Mouse (Mus musculus) adrenal gland, adult (tissue): Measurements from ENCODE around the gene Fitm1.

Experiments
- DNase-seq, 2 experiments: peaks; one replicate each; pipeline ENCODE4 v3.0.0; 2022 to 2023; ENCODE audit warnings: low spot score in 1 of 2; ENCODE audit not compliant: inconsistent age in 2 of 2

The Fitm1 gene

GRCm38 (mm10) chr14:55565748-55566147, 9.7 kb upstream of the Fitm1 start:
- no peak for DNase-seq

GRCm38 (mm10) chr14:55567496-55567895, 7.9 kb upstream of the Fitm1 start:
- DNase-seq, result no peak

DNA sequence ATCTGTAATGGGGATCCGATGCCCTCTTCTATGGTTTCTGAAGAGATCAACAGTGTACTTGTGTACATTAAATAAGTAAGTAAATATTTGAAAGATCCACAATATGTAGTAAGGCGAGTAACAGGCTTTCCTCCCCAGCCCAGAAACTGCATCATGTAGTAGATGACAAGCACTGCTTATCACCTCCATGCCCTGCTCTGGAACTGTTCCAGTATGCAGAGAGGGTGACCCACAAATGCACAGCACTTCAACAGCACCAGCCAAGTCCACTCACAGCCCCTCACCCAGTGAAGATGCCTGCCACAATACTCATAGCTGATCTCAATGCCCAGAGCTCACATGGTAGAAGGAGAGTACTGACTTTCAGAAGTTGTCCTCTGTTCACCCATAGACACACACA, 4.8 kb upstream of the Fitm1 start:
- no peak for DNase-seq

DNA sequence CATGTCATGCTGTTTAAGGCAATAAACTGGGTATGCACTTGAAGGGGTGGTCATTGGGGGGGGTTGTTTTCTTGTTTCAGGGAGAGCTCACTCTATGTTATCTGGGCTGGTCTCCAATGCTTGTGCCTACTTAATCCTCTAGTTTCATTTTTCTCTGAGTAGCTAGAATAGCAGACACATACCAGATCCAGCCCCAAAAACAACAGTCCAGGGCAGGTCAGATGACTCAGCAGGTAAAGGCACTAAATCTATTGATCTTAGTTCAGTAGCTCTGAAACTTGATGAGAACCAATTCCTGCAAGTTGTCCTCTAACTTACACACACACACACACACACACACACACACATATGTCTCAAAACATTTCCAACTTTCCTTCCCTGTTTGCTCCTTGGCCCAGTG, 3.7 kb upstream of the Fitm1 start:
- no peak for DNase-seq

- peak; percentile 27 to 56 for DNase-seq
Measured at GRCm38 (mm10) chr14:55575711-55576110, 294 bp downstream of the Fitm1 start.

GRCm38 (mm10) chr14:55576376-55576775, 959 bp downstream of the Fitm1 start:
- peak in 1 of 2 experiments; percentile 33 for DNase-seq

DNA sequence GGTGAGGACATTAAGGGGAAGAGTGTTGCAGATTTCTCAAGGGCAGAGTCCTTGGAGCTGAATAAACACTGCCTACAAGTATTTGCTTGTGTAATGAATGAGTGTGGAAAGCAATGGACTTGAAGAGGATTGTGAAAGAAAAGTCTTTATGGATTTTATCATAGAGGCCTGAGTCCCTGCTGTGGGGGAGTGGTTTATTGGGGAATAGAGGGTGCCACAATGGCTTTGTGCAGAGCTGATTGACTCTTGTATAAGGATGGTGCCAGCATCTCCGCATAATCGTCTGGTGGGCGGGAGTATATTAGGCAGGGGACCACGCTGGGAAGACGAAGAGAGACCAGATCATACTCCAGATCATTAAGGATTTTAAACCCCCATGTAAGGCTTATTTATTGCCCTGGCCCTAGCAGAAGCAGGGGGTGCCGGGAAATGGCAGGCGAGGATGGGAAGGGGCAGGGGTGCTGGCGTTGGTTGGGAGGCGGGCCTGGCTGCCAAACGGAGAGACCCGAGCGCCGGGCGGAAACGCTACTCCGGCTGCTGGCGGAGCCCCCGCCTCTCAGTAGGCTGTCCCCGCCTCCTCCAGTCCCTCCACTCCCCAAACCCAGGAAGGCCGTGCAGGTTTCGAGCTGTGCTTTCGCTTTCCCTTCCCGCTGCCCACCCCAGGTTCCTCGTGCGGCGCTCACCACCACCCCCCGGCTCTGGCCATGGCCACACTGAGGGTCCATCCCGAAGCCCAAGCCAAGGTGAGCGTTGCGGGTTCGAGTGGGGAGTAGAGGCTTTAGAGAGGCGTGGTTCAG, 2.7 kb downstream of the Fitm1 start, which contains the start of gene Psme1:
Psme1 (plus strand) TSS at position 253 of the 797 bp plus-strand sequence.
- peak; percentile 90 to 95 for DNase-seq

GRCm38 (mm10) chr14:55578668-55579269, 3.4 kb downstream of the Fitm1 start:
- DNase-seq, result peak; percentile 83 to 94

DNA sequence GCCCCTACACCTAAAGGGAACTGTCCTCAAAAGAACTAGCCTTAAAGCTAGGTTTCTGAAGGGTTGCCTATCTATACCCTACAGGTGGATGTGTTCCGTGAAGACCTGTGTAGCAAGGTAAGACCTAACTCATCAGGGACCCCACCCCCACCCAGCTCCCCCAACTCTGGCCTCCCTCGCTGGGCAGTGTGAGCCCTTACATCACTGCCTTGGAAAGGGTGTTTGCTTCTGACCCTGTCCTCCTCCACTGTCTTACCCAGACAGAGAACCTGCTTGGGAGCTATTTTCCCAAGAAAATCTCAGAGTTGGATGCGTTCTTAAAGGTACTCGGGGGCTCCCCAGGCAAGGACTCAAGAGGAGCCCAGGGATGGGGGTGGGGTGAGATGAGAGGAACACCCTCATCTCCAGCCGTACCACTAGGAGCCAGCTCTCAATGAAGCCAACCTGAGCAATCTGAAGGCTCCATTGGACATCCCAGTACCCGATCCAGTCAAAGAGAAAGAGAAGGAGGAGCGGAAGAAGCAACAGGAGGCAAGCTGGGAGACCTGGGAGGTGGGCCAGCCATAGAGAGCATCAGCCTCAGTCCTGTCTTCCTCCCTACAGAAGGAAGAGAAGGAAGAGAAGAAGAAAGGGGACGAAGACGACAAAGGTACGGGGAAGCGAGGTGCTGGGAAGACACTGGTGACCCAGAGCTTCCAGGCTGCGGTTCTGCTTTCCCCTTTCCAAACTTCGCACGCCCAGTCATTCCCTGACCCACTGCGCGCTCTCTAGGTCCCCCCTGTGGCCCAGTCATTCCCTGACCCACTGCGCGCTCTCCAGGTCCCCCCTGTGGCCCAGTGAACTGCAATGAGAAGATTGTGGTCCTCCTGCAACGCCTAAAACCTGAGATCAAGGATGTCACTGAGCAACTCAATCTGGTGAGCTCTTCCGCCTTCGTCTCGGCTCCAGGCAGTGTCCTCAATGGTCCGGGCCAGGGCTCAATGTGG, 4.4 kb downstream of the Fitm1 start:
- peak in 1 of 2 experiments; percentile 31 for DNase-seq

- peak in 1 of 2 experiments; percentile 24 for DNase-seq
Measured at GRCm38 (mm10) chr14:55580731-55581130, 5.3 kb downstream of the Fitm1 start.

- DNase-seq, result peak; percentile 37 to 71
Measured at GRCm38 (mm10) chr14:55581981-55582681, 6.7 kb downstream of the Fitm1 start.

GRCm38 (mm10) chr14:55584303-55584701, 8.9 kb downstream of the Fitm1 start:
- no peak for DNase-seq

DNA sequence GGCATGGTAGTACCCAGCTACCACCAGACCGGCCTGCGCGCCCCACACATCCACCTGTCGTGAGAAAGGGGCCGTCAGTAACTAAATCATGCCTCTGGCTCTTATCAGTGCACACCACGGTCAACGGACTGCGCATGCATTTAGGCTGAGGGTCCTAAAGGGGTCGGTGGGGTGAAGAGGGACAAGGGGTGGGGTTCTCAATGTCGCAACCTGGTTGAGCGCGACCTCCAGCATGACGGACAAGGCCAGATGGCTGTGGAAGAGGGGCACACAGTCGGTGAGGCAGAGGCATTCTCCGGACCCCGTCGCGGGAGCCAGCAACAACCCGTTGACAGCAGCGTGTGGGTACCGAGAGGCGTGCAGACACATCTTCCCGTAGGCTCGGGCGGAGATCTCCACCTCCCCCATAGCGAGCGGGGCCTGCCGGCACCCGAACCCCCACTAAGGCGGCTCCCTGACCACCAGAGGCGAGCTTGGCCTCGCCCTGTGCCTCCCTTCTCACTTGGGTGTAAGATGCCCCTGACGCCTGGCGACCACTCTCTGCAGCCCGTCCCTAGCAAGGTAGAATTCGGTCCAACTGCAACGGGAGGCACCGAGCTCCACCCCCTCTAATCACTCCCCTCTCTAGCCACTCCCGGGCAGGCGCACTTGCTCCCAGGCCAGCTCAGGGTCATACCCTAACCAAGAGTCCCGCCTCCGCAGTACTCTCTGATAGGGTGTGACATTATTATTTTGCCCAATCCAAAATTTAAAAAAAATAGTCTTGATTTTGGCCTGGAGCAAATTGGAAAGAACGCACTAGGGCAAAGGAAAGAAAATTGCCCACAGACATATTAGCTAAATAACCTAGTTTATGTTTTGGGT, 9.5 kb downstream of the Fitm1 start, which contains the start of gene Emc9:
Emc9 (minus strand) TSS at position 601 of the 864 bp plus-strand sequence.
- DNase-seq, result peak; percentile 91 to 96

GRCm38 (mm10) chr14:55585566-55585960, 10.1 kb downstream of the Fitm1 start:
- no peak for DNase-seq

DNA sequence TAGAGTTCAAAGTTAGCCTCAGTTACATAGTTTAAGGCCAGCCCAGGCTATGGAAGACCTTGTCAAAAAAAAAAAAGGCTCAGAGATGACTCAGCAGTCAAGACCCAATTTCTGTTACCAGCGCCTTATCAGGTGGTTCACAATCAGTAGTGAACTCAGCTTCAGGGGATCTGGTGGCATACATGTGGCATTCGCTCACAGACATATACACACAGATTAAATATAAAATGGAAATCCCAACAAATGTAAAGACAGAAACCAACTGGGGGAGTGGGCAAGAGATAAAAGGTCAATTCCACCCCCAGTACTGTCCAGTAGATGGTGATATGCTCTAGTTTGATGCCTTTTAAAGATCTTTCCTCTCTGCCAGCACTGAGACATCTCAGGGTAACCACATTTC, 10.7 kb downstream of the Fitm1 start:
- peak in 1 of 2 experiments; percentile 54 for DNase-seq

- DNase-seq, result no peak
Measured at GRCm38 (mm10) chr14:55589271-55589670, 13.9 kb downstream of the Fitm1 start.

- peak in 1 of 2 experiments; percentile 14 for DNase-seq
Measured at GRCm38 (mm10) chr14:55589771-55590448, 14.5 kb downstream of the Fitm1 start.

GRCm38 (mm10) chr14:55590748-55591330, 15.4 kb downstream of the Fitm1 start, which contains the start of gene Psme2:
Psme2 (minus strand) TSS chr14:55591113.
- DNase-seq, result peak; percentile 97 to 98
